Mouse (Mus musculus) fat pad, adult 2 months (tissue): ENCODE measurements around the gene Zcchc2.
A peak's percentile ranks its signal among the peaks of the same experiment; 100 is the strongest.

ENCODE experiments used
- DNase-seq: peaks from one replicate; pipeline ENCODE4 v3.0.0-alpha.2; 2011; ENCODE audit warnings: low read depth, low spot score; ENCODE audit errors: extremely low read depth

The Zcchc2 gene

GRCm38 (mm10) chr1:105990138-105990821 is at the start of gene Zcchc2:
Gene Zcchc2, plus strand, starts transcription at chr1:105990406.
- peak; percentile 80 for DNase-seq

- DNase-seq, result no peak
These were observed 45.2 kb upstream of the Zcchc2 start for GRCm38 (mm10) chr1:105944927-105945580.

- DNase-seq, result no peak
These were observed 43.3 kb upstream of the Zcchc2 start for GRCm38 (mm10) chr1:105946581-105947540.

- DNase-seq, result no peak
These were observed 41.9 kb upstream of the Zcchc2 start for GRCm38 (mm10) chr1:105948352-105948751.

GRCm38 (mm10) chr1:105953588-105953987 is 36.6 kb upstream of the Zcchc2 start:
- DNase-seq, result no peak

- no peak for DNase-seq
These were observed 36.2 kb upstream of the Zcchc2 start for GRCm38 (mm10) chr1:105954047-105954446.

- no peak for DNase-seq
These were observed 34.1 kb upstream of the Zcchc2 start for GRCm38 (mm10) chr1:105956057-105956456.

GRCm38 (mm10) chr1:105961472-105961871 is 28.7 kb upstream of the Zcchc2 start:
- DNase-seq, result no peak

- DNase-seq, result no peak
These were observed 28.0 kb upstream of the Zcchc2 start for GRCm38 (mm10) chr1:105962084-105962818.

- no peak for DNase-seq
These were observed 27.4 kb upstream of the Zcchc2 start for GRCm38 (mm10) chr1:105962852-105963251.

GRCm38 (mm10) chr1:105964514-105964913 is 25.7 kb upstream of the Zcchc2 start:
- no peak for DNase-seq

GRCm38 (mm10) chr1:105965189-105965588 is 25.0 kb upstream of the Zcchc2 start:
- DNase-seq, result peak; percentile 97

- DNase-seq, result no peak
These were observed 18.6 kb upstream of the Zcchc2 start for GRCm38 (mm10) chr1:105971490-105972170.

- DNase-seq, result no peak
These were observed 16.2 kb upstream of the Zcchc2 start for GRCm38 (mm10) chr1:105974023-105974422.

GRCm38 (mm10) chr1:105977446-105978094 is 12.6 kb upstream of the Zcchc2 start:
- DNase-seq, result no peak

GRCm38 (mm10) chr1:105980849-105981610 is 9.2 kb upstream of the Zcchc2 start:
- no peak for DNase-seq

- DNase-seq, result no peak
These were observed 7.5 kb upstream of the Zcchc2 start for GRCm38 (mm10) chr1:105982496-105983364.

- DNase-seq, result no peak
These were observed 6.0 kb upstream of the Zcchc2 start for GRCm38 (mm10) chr1:105984172-105984571.
